Mouse (Mus musculus) intestine, postnatal 0 days (tissue): ENCODE measurements around the gene Ggt6. TPM values are rescaled to one million over a fixed set of nuclear protein-coding genes. Genes with fewer than 3 reads are reported as not detected.
A peak's percentile ranks its signal among the peaks of the same experiment; 100 is the strongest.

ENCODE experiments used
- ATAC-seq: fragments of 200-750 bp; cut with Nextera tagmentation; 2 replicates; pipeline ENCODE4 v1.8.0; 2017; ENCODE audit warnings: mild to moderate bottlenecking, moderate TSS enrichment, moderate library complexity
- H3K27ac ChIP-seq: fragments of 300-500 bp; sonication (generic); 2 replicates; pipeline ENCODE4 v1.5.1; 2014; ENCODE audit warnings: mild to moderate bottlenecking, low read depth, low read length, moderate library complexity
- H3K27me3 ChIP-seq: fragments of 300-500 bp; sonication (generic); replicated peaks from 2 replicates; pipeline ENCODE4 v1.6.1; 2014; ENCODE audit warnings: low read length, mixed read lengths; ENCODE audit not compliant: control insufficient read depth, insufficient read depth
- H3K36me3 ChIP-seq: fragments of 300-500 bp; sonication (generic); 2 replicates; pipeline ENCODE4 v1.6.1; 2014; ENCODE audit warnings: mild to moderate bottlenecking, moderate library complexity; ENCODE audit not compliant: control insufficient read depth, insufficient read depth
- H3K4me1 ChIP-seq: fragments of 300-500 bp; sonication (generic); replicated peaks from 2 replicates; pipeline ENCODE4 v1.6.1; 2014; ENCODE audit warnings: antibody characterized with exemption, low read length, mixed read lengths; ENCODE audit not compliant: control insufficient read depth, insufficient read depth
- H3K4me2 ChIP-seq: fragments of 300-500 bp; sonication (generic); replicated peaks from 2 replicates; pipeline ENCODE4 v1.6.1; 2014; ENCODE audit warnings: low read depth, mild to moderate bottlenecking, moderate library complexity
- H3K4me3 ChIP-seq: fragments of 300-500 bp; sonication (generic); 2 replicates; pipeline ENCODE4 v1.5.1; 2014; ENCODE audit warnings: low read depth, low read length
- H3K9ac ChIP-seq: fragments of 300-500 bp; sonication (generic); 2 replicates; pipeline ENCODE4 v1.6.1; 2014; ENCODE audit warnings: mild to moderate bottlenecking, low read depth, low read length
- H3K9me3 ChIP-seq: fragments of 300-500 bp; sonication (generic); 2 replicates; pipeline ENCODE4 v1.6.1; 2016; ENCODE audit warnings: mixed run types; ENCODE audit not compliant: control insufficient read depth
- CTCF ChIP-seq: sonication (generic); IDR thresholded peaks from 2 replicates; pipeline ENCODE4 v1.5.1; 2016; ENCODE audit warnings: low read depth, mild to moderate bottlenecking, control low read depth, antibody characterized with exemption, moderate library complexity
- WGBS: fragments of 180-500 bp; shearing (Covaris S2); extraction: QIAGEN DNeasy Blood & Tissue Kit; methylation state at CpG from one replicate; pipeline ENCODE4 v1.1.7; 2014; 5-methylcytosine and 5-hydroxymethylcytosine counted together
- polyA plus RNA-seq: library from polyadenylated mRNA; unstranded; fragments of >200 nt; fragmentation: Nextera tagmentation; extraction: Ambion mirVana; gene quantifications from 2 replicates; pipeline ENCODE4 v1.2.1, GENCODE M21; 2015

Ggt6 gene
- polyA plus RNA-seq, 1 experiment from 2014 or later: 8.6 TPM

DNA sequence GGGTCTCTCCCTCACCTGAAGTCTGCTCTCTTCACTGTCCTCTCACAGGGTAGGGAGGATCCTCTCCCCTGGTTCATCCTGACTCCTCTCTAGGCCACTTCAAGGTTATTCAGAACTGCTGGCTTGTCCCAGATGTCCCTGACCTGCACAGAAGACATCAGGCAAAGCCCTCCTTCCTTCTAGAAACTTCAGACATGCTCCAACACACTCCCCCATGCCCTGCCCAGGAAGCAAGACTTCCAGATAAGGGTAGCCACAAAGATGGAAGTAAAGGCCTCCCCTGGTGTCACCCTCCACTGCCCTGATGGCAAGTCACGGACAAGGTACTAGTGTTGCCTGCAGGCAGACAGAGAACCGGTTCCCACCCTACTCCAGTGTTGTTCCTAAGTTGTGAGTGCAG, 40.6 kb upstream of the Ggt6 start:
- 87% methylated on average over 2 of the region's 2 CpGs for WGBS
- ATAC-seq: no peak
- TF ChIP-seq CTCF: no peak

GRCm38 (mm10) chr11:72395652-72396051, 39.7 kb upstream of the Ggt6 start:
- H3K9ac ChIP-seq: no peak overlapping the region

More for the DNA sequence above, 40.6 kb upstream of the Ggt6 start:
- H3K4me1 ChIP-seq: peaks cover 5% of the 10 kb centered on the region; the same call in 1 of the 2 replicates
- H3K27ac ChIP-seq: no peak overlapping the region
- H3K27me3 ChIP-seq: no peaks in the 10 kb centered on the region
- no peak overlapping the region for H3K4me3 ChIP-seq
- no peak overlapping the region for H3K9ac ChIP-seq
- peaks cover 4% of the 10 kb centered on the region; the same call in 1 of the 2 replicates for H3K36me3 ChIP-seq
- H3K9me3 ChIP-seq: no peaks in the 10 kb centered on the region
- no peak overlapping the region for H3K4me2 ChIP-seq

GRCm38 (mm10) chr11:72396621-72397020, 38.7 kb upstream of the Ggt6 start:
- Histone ChIP-seq H3K27ac (peak overlapping the region; percentile 64; the same call in 1 of the 2 replicates), H3K4me1 (peaks cover 5% of the 10 kb centered on the region; the same call in 1 of the 2 replicates), H3K9ac (no peak overlapping the region), H3K27me3 (no peaks in the 10 kb centered on the region), H3K4me3 (no peak overlapping the region), H3K9me3 (no peaks in the 10 kb centered on the region), H3K36me3 (peaks cover 4% of the 10 kb centered on the region; the same call in 1 of the 2 replicates), H3K4me2 (no peak overlapping the region)
- 55% methylated on average over 7 of the region's 7 CpGs for WGBS
- no peak for TF ChIP-seq CTCF
- ATAC-seq: 0 out of 2 replicates have a peak, but pooled peaks have one; percentile 19

More at GRCm38 (mm10) chr11:72395652-72396051, 39.7 kb upstream of the Ggt6 start:
- Histone ChIP-seq H3K27me3 (no peaks in the 10 kb centered on the region), H3K36me3 (peaks cover 4% of the 10 kb centered on the region; the same call in 1 of the 2 replicates), H3K4me3 (no peak overlapping the region), H3K9me3 (no peaks in the 10 kb centered on the region), H3K27ac (no peak overlapping the region), H3K4me1 (peaks cover 5% of the 10 kb centered on the region; the same call in 1 of the 2 replicates), H3K4me2 (no peak overlapping the region)
- no peak for TF ChIP-seq CTCF
- 82% methylated on average over 6 of the region's 6 CpGs for WGBS
- ATAC-seq: no peak

GRCm38 (mm10) chr11:72397072-72397471, 38.3 kb upstream of the Ggt6 start:
- WGBS: 48% methylated on average over 10 of the region's 10 CpGs
- H3K9me3 ChIP-seq: no peaks in the 10 kb centered on the region
- no peak overlapping the region for H3K4me3 ChIP-seq
- H3K4me1 ChIP-seq: peaks cover 5% of the 10 kb centered on the region; the same call in 1 of the 2 replicates
- peaks cover 4% of the 10 kb centered on the region; the same call in 1 of the 2 replicates for H3K36me3 ChIP-seq
- ATAC-seq: no peak
- H3K4me2 ChIP-seq: no peak overlapping the region
- no peak overlapping the region for H3K9ac ChIP-seq
- no peak for TF ChIP-seq CTCF
- peak overlapping the region; percentile 64; the same call in 1 of the 2 replicates for H3K27ac ChIP-seq
- H3K27me3 ChIP-seq: no peaks in the 10 kb centered on the region

GRCm38 (mm10) chr11:72397811-72398525, 37.4 kb upstream of the Ggt6 start:
- WGBS: 85% methylated on average over 8 of the region's 8 CpGs
- no peak for TF ChIP-seq CTCF
- H3K27ac ChIP-seq: no peak overlapping the region
- H3K4me1 ChIP-seq: peaks cover 5% of the 10 kb centered on the region; the same call in 1 of the 2 replicates
- H3K9me3 ChIP-seq: no peaks in the 10 kb centered on the region
- no peak overlapping the region for H3K4me2 ChIP-seq
- no peak overlapping the region for H3K4me3 ChIP-seq
- H3K27me3 ChIP-seq: no peaks in the 10 kb centered on the region
- ATAC-seq: no peak
- H3K9ac ChIP-seq: no peak overlapping the region
- peaks cover 4% of the 10 kb centered on the region; the same call in 1 of the 2 replicates for H3K36me3 ChIP-seq

DNA sequence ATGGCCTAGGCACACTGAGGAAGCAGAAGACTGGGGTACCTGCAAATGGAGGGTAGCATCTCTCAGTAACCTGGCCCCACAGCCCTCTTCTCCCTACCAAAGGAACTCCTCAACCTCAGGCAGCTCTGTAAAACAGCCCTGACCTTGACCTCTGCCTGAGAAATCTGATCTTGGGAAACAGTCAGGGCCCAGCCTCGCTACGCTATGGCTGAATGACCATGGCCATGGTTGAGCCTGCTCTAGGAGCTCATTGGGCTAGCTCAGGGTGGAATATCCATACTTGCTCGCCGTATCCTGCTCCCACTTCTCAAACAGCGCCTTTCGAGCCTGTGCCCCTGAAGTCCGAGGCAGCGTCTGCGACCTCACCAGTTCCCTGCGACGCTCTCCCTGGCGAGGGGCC, 34.3 kb upstream of the Ggt6 start:
- no peak for TF ChIP-seq CTCF
- Histone ChIP-seq H3K4me2 (no peak overlapping the region), H3K9ac (no peak overlapping the region), H3K27ac (no peak overlapping the region), H3K4me3 (no peak overlapping the region), H3K36me3 (peaks cover 4% of the 10 kb centered on the region; the same call in 1 of the 2 replicates), H3K9me3 (no peaks in the 10 kb centered on the region), H3K27me3 (no peaks in the 10 kb centered on the region), H3K4me1 (peaks cover 5% of the 10 kb centered on the region; the same call in 1 of the 2 replicates)
- ATAC-seq: no peak
- WGBS: 96% methylated on average over 12 of the region's 12 CpGs
